Mouse (Mus musculus) ovary, postnatal 36 days (tissue): ENCODE data around the gene Lca5l.

Source experiments
- DNase-seq: peaks from one replicate; pipeline ENCODE4 v3.0.0; 2022; ENCODE audit warnings: low spot score, mixed read lengths

The Lca5l gene

DNA sequence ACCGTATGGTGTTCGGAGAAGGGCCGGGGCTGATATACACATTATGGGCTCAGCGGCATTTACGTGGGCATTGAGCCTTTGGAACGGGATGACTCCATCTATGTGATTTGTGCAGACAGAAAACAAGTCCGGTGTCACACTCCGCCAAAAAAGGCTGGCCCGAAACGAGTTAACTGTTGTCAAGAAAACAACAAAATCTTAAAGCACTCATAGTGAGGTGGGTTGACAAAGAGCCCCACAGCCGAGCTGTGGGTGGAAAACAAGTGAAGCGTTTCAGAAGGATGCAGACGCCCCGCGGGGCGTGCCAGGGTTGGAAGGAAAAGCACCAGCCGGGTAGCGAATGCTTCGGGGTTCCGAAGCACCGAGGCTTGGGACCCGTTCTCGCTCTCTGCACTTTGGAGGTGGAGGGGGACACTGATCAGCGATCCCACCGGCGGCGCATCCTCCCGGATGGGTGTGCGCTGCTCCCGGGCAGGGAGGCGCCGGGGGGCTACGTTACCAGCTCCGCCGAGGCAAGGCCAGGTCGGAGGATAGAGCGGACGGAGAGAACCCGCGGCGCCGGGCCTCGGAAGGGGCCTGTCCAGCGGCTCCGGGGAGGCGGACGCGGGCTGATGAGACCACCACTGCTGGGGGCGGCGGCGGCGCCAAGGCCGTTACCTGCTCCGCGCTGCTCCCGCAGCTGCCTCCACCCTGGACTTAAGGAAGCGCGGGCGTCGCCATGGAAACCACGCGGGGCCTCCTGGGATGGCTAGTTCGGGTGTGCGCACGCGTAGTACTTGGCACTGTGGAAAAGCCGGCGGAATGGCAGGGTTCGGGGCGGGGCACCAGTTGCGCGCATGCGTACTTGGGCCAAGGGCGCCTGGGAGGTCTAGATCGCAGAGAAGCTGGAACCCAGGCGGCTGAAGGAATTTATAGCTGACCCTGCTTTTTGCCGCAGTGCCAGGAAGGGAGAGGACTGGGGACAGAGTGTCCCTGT, at the start of gene Lca5l:
Gene Lca5l, minus strand, starts transcription at position 741 of the 976 bp plus-strand sequence.
- DNase-seq, result peak; percentile 100

DNA sequence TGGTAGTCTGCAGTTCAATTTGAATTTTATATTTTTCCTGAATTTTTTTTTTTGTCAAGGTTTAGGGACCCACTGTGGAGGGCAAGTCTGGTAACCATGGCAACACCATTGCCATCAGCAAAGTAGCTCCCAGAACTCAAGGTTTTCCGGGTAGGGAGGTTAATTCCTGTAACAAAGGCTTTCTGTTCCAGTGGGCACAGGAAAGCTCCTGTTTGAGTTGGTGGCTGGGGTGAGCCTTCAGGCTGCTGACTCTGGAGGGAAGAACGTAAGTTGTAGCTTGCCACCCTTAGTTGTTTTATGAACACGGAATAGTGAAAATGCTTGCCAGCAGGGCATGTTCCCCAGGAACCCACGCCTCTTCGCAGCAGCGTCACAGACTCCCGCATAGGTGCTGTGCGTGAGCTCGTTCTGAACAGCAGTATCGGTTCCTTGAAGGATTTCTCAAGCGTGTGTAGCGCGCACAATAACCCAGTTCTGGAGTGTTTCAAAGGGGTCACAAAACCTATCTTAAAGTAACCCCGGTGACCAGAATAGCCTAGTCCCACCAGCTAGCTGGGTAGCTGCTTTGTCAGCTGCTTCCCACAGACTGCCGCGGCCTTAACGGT, 43.4 kb upstream of the Lca5l start, which contains the start of gene B3galt5:
Gene B3galt5, plus strand, starts transcription at position 436 of the 605 bp plus-strand sequence.
- DNase-seq, result no peak

DNA sequence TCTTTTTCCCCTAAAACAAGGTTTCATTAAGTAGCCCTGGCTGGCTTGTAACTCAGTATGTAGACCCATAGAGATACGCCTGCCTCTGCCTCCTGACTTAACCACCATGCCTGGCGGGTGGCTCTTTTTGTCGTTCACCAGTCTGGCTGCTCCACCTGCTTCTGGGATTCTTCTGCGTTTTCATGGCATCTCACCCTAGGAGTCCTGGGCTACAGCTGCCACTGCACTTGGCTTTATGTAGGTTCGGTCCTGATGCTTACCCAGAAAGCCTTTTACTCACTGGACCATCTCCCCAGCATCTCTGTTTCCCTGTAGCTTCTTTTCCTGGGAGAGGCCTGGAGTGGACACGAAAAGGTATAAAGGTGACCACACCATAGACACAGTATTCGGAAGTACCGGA, 41.9 kb upstream of the Lca5l start:
- no peak for DNase-seq

DNA sequence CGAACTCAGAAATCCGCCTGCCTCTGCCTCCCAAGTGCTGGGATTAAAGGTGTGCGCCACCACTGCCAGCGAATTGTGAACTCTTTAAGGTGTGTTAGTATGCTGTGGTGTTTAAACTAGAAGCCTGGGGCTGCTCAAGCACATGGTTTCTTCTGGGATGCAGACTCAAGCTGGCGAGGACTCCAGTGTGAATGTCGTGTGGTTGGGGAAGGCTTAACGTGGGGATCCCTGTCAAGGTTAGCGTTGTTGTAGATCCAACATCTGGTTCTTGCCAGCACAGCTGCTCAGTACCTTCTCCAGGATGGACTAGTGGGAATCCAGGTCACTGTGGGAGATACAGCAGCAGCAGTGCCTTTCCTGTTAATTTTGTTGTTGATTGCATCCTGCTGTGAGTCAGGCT, 39.9 kb upstream of the Lca5l start:
- no peak for DNase-seq

DNA sequence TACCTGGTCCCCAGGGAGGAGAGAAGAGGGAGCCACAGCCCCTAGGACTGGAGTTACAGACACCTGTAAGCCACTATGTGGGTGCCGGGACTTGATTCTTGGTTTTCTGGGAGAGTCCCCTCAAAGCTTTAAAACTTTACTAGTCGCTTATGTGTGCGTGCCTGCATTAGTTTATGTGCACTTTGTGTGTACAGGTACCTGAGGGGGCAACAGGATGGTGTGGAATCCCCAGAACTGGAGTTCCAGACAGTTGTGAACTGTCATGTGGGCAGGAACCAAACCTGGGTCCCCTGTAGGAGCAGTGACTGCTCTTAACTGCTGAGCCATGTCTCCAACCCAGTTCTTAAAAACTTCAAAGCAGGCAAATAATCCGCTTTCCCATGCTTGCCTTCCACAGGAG, 39.2 kb upstream of the Lca5l start:
- no peak for DNase-seq

DNA sequence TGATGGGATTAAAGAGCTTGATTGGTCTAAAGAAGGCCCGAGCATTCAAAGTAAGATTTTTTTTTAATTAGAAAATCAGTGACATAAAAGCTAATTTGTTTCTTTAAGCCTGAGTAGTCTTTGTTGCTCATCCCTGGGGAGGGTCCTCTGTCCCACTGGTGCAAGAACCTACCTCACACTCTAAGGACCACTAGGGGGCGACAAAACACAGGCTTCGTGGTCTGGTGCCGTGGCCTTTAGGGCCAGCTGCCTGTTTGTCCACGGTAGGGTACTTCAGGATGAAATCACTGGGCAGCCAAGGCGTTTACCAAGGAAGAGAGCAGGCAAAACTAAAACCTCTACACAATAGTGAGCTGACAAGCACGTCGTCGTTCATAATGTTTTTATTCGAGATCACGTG, 38.3 kb upstream of the Lca5l start:
- DNase-seq, result peak; percentile 57

DNA sequence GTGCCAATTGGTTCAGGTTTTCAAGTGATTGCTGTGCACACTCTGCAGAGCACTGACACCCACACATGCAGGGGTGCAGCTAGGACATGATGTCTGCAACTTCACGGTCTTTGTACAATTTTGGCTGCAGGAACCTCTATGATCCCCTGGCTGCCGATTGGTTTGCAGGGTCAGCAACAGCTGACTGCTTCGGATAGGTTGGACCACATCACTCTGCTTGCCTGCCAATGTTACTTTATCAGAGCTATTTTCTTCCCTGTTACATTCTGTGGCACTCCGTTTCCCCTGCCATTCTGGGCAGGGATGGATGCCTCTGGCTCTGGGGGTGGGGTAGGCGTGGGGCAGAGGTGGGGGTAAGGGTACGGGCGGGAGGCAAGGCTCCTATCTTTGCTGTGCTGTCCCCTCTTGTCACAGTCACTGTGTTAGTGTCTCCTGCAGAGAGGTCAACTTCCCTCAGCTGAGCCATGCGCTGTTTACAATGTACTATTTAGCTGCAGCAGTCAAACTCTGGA, 37.0 kb upstream of the Lca5l start:
- no peak for DNase-seq

DNA sequence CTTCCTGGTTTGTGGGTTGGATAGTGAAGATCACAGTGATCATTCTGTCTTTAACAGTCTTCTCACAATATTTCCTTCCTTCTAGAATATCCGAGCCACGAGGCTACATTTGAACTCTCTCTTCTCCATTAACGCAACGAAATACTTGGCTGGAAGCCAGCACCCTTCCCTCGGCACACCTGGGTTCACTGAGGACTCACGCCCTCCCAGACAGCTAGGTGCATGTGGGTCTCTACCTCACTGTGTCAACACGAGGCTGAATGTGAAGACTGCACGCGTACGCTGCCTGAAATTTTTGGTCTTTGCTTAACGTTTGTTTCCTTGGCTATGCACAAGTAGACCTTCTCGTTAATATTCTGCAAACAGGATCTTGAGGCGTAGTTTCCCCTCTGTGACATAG, 36.4 kb upstream of the Lca5l start:
- no peak for DNase-seq

DNA sequence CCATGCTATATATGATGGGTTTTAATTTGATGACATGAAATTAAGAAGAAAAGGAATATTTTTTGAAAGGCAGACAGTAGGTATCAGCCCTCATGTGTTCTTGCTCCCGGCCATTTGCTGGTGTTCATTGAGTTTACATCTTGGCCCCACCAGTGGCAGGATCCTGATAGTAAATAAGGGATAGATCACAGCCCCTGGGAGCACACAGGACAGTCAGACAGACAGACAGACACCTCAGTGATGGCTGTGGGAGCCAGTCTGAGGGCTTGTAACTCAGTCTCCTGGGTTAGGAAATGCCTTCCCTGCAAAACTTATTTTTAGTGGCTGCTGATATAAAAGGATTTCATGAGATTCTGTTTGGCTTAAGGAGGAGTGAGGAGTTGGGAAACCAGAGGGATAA, 30.4 kb upstream of the Lca5l start:
- DNase-seq, result no peak

DNA sequence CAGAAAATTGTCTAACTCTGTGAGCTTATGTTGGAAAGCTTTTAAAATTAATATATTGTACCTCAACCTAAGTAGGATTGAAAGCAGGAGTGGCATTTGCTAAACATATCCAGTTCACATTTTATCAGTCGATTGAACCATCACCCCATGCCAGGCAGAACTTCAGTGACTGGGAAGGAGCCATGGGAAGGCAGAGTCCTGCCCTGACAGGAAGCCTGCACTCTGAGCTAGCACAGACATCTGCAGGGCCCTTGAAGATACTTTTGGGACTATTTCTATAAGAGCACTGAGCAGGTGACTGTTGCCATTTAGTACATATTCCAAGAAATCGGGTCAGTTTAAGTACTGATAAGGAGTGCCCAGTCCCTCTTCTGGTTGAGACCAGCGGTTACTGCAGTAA, 29.9 kb upstream of the Lca5l start:
- DNase-seq, result no peak

DNA sequence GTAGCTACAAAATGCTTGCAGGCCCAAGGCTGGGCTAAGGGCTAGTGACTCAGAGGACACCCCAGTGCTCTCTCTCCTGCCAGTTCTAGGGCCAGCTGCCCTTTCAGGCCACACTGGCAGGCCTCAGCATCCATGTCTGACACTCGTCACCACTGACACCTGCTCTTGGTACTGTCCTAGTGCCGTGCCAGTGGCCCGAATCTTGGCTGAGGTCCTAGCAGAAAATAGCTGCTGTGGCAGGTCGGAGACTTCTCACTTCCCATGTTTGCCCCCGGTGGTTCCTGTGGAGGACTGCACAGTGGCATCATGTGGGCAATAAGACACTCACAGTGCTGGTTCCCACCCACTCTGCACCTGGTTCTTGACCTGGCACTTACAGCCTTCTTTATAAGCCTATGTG, 29.4 kb upstream of the Lca5l start:
- no peak for DNase-seq

DNA sequence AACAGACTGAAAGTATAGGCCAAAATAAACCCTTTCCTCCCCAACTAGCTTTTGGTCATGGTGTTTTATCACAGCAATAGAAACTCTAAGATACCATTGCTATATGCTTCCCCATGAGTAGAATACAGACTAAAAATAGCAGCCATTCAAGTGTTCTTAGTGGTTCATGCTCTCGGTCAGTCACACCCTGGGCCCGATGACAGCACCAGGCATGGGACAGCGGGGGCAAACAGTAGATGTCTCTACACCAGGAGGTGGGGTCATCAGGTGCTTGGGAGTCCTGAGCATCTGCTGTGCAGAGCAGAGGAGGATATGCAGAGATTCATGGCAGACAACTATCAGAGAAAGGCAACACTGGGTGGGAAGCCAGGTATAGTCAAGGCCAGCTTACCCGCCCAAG, 21.0 kb upstream of the Lca5l start:
- no peak for DNase-seq

DNA sequence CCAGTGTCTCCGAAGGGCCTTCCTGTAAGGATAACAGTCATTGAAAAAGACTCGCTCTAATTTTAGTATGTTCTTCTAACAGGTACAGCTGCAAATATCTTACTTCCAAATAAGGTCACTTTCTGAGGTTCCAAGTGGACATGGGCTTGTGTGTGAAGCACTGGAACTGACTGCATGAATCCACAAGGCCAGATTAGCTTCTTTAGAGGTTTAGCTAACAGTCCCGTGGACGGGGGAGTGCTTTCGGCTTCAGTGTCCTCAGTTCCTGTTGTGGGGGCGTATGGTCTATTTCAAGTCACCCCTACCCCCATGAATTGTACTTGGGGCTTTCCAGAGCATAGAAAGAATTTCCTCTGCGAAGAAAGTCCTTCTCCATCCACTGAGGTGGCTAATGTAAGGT, 18.8 kb upstream of the Lca5l start:
- DNase-seq, result no peak

DNA sequence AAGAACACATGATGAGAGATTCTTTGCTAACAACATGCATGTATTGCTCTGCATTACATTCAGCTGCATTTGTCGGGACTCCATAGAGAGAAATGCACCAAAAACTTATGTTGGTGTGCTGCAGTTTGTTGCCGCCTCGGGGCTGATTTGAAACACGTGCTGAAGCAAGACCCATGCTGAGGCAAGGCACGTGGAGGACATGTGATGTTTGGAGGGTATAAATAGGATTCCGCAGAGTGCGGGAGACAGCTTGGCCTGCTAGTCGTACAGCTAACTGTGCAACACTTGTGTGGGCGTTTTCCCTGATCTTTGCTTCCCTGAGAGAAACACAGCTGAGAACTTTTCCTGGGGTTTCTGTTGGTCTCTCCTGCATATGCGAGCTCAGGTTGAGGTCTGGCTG, 17.7 kb upstream of the Lca5l start:
- DNase-seq, result no peak

DNA sequence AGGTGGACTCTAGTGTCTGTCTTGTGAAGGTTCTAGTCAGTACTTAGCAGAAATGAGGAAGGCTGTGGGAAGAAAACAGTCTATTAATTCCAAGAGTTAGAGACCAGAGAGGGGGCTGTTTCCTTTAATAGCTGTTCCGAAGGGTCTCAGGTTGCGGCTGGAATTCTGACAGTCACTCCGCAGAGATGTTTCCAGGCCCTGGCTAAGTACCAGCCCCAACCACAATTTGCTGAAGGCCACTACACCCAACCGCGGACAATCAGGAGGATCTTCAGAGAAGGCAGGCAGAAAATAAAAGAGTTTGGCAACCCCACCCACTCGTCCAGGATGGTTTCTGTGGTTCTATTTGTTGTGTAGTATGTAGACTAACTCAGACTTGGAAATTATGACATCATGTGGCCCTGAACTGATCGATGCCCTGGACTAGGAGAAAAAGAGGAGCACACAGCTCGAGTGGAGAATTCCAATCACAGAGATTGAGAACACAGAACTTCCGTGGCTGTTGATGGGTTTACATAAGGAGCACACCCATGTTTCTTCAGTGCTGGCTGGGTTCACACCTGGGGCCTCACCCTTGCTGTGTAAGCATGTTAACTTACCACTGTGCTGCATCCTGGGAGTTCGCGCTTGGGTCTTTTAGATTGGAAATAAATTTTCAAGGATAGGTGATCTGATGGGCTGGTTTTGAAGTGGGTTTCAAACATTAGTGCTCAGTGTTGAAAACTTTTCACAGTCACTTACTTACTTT, 9.6 kb upstream of the Lca5l start:
- no peak for DNase-seq

DNA sequence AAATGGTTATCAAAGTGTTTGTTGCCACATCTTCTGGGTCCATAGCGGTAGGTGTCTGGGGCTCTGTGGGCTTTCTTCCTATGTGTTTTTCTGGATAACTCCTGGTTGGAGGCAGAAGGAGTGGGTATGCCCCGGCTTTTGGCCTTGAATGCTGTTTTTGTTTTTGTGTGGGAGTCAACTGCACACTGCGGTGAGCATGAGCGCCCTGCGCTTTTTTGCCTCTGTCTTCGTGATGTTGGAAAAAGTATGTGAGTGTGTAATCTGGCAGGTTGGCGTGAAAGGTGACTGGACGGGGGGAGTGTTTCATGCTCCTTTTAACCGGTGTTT, 8.6 kb upstream of the Lca5l start:
- no peak for DNase-seq

DNA sequence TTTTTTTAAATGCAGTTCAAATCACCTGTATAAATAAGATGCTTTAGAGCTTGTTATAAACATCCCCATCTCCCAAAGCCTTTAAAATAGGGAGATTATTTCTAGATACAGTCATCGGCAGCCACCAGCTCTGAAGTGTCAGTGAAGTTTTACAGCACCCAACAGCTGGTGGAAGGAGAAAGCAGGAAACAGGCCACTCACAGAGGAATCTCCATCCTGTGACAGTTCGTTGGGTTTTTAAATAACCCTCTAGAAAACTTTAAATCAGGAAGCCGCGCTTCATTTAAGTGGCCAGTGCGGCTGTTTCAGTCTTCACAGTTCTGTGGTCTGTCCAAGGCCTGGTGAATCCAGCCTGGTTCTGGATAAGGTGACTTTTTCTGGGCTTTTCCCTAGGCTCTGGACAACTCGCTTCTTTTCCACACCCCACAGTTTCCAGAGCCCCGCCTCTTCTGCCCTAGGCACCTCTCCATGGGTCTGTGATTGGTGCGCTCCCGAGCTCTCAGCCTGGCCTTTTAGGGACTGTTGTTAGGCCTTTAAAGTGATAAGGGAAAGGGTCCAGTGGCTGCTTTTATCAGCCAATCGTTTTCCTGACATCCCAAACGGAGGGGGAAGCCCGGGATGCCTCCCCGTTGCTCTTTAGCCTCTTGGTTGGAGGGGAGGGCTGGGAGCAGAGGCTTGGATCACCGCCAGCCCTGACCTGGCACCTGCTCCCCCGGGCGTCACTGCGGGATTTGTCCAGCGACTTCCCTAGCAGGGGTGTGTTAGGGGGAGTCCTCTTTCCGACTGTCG, 8.0 kb upstream of the Lca5l start, which contains the start of gene Sh3bgr:
Gene Sh3bgr, plus strand, starts transcription at position 538 of the 789 bp plus-strand sequence.
- DNase-seq, result peak; percentile 73

DNA sequence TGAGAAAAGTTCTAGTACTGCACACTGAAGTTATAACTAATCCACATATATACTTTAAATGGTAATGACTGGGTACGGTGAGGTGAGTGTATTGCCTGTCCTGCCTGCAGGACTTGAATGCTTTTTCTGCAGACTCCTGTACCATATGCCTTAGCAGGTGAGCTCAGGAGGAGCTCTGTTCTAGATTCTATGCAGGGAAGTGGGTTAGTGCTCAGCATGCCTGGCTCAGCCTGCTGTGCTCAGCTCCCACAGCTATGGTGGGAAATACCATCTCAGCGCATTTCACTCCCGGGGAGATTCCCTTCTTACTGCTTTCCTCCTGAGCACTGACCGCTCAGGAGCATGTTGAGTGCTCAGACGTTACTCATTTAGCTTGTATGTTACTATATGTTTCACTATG, 4.5 kb downstream of the Lca5l start:
- no peak for DNase-seq

DNA sequence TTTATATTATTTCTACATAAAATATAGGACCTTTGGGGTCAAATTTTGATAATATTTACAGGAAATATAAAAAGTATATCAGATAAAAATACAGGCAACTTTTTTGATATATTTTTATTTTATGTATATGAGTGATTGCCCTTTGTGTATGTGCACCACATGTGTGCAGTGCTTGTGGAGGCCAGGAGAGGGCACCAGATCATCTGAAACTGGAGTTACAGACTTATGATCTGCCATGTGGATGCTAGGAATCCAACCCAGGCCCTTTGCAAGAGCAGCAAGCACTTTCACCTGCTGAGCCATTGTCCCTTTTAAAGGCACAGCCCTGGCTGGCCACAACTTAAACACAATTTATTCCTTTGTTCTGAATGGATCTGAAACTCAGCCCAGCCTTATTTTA, 12.9 kb downstream of the Lca5l start:
- no peak for DNase-seq

DNA sequence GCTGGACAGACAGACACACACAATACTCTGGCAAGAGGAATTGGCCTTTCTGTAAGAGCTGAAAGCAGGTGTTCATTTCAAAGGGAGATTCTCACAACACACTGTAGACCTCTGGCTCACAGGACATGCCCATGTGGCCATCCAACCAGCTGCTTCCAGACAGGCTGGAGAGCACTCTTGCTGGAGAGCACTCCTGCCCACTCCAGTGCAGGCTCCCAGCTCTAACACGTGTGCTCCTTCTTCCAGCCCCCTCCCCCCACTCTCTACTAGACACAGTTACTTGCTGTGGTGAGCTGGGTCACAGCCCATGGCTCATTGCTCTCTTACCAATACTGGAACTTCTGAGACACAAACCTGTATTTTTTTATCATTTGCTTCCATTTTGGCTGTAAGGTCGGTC, 16.7 kb downstream of the Lca5l start:
- no peak for DNase-seq

DNA sequence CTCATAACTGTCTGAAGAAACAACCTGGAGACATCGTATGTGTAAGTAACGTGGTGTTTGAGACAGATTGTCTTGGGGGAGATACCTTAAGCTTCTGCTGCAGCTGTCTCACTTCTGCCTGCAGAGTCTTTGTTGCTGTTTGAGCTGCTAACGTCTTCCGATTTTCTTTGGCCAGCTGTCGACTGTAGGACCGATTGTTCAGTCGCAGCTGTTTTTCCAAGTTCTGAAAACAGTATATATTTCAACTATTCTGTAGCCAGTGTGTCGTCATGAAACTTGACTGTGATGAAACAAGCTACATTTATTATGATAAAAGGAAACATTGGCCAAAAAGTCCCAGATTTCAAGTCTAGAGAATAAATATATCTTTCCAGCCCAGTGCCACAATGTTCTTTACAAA, 18.4 kb downstream of the Lca5l start:
- DNase-seq, result no peak

DNA sequence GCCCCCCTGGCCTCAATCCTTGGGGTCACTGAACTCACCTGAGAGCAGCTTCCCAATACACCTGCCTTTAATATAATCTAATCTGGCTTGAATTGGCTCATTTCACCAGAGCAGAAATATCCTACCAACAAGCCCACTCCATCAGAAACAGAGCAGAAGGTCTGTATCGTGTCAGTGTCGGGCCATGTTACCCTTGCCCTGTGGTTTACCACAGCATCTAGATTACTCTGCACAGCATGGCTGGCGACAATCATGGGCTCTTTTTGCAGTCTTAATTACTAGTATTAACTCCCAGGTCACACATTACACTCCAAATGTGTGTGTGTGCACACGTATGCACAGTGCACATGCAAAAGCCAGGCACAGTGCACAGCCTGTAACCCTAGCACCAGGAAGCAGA, 23.2 kb downstream of the Lca5l start:
- no peak for DNase-seq
